Mouse (Mus musculus) adrenal gland, adult 18-20 months (tissue): ENCODE results near the gene Ubac2. TPM values are rescaled to one million over a fixed set of nuclear protein-coding genes. Genes with fewer than 3 reads are reported as not detected.

ENCODE experiments used
- DNase-seq, 2 experiments: peaks; one replicate each; pipeline ENCODE4 v3.0.0; 2021 to 2022; ENCODE audit warnings: low spot score in 2 of 2
- total RNA-seq, 2 experiments: library from RNA; stranded (reverse); gene quantifications; 1 replicate in 1 of 2; 2 replicates in 1 of 2; pipeline ENCODE4 v1.2.3; 2021

The Ubac2 gene
- total RNA-seq, 2 experiments from 2014 or later, result 32.8 to 35.1 TPM

DNA sequence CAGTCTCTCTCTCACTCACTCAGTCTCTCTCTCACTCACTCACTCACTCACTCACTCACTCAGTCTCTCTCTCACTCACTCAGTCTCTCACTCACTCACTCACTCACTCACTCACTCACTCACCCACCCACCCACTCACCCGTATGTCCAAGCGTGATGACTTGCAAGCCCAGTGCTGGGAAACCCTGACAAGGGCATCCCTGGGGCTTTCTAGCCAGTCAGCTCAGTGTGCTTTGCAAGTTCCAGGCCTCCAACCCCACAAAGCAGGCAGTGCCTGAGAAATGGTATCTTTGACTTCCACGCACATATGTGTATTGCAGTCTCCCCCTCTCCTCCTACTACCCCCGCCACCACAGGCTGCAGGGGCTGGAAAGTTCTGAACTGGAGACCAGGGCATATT lies 43.6 kb downstream of the Ubac2 start:
- DNase-seq, result peak in 1 of 2 experiments; percentile 14

DNA sequence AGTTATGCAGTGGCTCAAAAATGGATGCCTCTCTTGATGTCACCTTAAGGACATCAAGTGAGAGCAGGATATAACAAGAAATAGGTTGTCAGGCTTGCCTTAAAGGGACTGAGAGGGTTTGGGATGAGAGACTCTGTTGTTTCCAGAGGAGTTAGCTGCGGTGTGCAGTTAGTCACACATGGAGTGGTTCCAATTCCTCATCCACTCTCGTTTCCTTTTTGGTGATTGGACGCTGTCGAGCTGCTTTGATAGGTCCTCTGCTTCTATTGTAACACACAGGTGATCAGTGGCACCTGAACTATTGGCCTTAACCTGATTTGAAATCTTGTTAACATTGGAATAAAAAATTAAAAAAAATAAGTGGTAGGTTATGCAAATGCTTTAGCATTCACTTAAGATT lies 44.3 kb downstream of the Ubac2 start:
- DNase-seq, result peak in 1 of 2 experiments; percentile 2

DNA sequence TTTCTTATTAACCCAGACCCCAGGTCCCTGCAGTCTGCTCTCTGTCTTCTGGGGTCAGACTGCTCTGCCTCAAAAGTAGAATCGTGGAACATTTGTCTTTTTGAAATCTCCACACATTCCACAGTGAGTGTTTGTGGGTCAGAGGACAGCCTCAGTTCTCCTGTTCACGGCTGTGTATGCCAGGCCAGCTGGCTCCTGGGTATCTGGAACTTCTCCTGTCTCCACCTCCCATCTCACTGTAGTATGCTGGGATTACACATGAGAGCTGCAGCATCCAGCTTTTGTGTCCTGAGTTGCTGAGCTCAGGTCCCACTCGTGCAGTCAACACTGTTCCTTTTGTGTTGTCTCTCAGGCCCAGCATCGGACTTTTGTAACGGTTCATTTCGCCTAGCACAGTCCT lies 46.5 kb downstream of the Ubac2 start:
- peak in 1 of 2 experiments; percentile 7 for DNase-seq

DNA sequence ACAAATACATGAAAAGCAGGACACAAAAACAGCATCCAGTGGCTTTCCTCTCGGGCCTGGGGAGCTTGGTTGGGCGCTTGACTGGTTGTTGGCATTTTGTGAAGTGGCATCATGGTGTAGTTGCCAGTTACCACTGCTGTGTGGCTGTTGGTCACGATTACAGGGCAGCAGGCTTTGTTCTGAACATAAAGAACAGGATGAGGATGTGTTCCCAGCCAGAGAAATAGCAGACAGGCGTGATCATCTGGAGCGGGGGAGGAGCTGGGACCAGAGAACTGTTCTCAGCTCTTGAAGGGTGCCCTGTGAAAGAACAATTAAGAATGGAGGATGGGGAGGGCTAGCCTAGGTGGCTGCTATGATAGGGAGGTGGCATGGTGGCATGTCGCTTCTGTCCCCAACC lies 48.5 kb downstream of the Ubac2 start:
- no peak for DNase-seq

DNA sequence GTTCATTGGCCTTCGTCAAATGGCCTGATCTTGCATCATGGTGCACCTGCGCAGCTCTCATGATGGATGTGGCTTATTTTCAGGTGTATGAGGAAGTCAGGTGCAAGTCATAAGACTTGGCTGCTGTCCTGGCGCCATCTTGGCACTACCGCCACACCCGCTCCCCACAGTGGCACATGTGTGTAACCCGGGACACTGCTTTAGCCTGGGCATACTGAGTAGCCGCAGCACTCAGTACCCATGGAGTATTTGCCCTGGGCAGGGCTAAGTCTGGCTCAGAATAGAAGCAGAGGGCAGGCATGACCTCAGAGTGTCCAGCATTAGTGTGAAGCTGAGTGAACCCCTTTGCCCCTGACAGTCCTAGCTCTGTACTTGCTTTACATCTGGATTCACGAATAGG lies 49.0 kb downstream of the Ubac2 start:
- peak in 1 of 2 experiments; percentile 16 for DNase-seq

DNA sequence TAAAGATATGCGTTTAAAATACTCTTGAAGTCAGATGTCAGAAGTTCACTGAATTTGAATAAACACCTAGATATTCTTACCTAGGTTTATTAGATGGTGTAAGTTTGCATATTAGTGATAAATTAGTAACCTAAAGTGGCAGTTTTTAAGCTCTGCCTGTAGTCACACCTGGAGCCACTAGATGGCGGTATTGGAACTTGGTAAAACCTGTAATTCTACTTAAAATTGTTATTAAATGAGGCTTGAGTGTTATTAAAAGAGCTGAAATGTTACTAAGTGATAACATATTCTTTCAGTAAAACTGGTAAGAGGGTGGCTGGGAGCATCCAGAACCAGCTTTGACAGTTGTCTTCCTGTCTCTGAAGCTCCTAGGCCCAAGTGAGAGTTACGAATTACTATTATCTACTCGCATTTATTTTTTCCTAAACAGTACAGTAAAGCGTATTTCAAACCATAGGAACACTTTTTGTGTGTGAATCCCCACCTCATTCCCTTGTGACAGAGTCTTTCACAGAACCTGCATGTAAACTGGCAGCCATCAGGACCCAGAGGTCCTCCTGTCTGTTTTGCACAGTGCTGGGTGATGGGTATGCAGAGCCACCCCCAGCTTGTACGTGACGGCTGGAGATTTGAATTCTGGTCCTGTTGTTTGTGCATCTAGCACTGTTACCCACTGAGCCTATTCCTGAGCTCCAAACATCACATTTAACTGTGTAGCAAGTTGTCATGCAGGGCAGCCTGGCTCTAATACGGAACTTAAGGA lies 50.1 kb downstream of the Ubac2 start:
- DNase-seq, result peak; percentile 33 to 41

DNA sequence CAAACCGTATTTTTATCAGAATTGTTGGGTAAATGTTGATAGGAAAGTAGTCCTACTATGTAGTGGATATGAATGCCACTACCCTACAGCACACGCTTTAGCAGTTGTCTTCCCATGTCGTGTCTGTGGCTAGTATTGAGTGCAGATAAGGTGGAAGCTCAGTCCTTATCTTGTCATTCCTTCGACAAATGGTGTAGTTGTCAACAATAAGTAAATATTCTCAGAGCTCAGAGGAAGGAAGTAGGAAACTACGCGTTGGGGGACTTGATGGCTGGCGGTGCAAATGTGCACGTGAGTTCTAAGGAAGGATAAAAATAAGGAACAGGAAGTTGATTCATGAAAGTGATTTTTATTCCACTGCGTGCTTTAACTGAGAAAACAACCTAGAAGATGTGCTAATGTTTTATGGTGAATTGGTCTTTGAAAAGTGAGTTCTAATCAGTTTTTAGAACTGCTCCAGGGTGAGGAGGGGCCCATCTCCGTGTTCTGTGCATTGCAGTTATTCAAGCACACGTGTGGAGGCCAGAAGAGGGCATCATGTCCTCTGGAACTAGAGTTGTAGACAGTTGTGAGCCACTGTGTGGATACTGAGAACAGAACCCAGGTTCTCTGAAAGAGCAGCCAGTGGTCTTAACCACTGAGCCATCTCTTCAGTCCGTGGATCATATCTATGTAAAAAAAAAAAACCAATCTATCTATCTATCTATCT lies 51.0 kb downstream of the Ubac2 start:
- peak in 1 of 2 experiments; percentile 3 for DNase-seq

DNA sequence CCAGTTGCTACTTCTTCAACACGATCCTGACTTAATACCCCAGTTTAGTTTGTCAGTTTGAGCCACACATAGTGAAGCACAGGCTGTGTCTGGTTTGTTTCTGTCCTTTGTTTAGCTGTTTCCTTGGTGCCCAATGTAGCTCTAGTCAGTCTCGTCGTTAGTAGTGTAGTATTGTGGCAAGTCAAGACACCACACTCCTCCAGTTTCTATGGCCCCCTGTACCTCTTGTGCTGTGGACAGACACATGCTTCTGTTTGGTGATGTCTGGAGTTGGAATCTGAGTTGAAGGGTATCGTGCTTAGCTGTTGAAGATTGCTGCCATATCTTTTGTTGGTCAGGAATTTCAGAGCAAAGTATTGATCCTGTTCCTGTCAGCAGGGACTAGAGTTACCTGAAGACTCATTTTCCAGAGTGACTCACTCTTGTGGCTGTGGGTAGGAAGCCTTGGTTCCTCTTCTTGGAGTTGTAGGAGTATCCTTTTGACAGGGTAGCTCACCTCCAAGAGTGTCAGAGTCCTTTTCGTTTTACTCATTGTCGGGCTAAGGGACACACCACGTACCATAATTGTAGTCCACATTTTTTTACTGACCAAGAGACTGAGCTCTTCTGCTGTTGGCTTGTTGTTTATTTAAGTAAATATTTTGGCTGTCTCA lies 52.4 kb downstream of the Ubac2 start:
- peak in 1 of 2 experiments; percentile 9 for DNase-seq

DNA sequence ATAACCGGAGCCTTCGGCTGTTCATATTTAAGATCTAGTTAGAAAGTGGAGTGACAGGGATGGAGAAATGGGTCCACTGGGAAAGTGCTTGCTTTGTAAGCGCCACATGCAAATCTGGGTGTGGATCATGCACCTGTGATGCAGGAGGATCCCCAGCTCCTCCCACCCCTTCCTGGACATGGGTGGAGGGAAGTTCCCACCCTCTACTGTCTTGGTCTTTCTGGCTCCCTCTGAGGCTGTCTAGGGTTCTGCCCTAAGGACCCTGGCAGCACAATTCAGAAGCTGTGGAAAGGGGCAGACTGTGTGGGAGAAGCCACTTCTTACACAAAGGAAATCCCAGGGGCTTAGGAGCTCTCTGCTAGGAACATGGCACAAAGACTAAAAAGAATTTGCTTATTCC lies 53.2 kb downstream of the Ubac2 start:
- DNase-seq, result peak in 1 of 2 experiments; percentile 15

DNA sequence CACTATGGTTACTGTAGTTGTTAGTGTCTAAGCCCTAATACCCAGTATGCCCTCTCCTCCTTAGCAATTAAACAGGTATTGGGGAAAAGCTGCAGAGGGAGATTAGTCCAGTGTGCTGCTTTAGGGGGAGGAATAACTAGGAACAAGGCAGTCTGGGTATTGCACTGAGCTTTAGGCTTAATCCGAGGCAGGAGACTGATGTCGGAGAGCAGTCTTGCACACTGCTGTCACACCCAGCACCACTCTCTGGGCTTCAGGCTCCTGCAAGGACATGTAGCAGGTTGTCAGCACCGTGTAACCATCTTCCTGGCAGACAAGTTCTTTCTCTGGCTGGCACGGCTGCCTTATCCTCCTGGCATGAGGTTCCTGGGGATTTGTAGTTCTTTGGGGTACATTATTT lies 53.8 kb downstream of the Ubac2 start:
- peak in 1 of 2 experiments; percentile 12 for DNase-seq

DNA sequence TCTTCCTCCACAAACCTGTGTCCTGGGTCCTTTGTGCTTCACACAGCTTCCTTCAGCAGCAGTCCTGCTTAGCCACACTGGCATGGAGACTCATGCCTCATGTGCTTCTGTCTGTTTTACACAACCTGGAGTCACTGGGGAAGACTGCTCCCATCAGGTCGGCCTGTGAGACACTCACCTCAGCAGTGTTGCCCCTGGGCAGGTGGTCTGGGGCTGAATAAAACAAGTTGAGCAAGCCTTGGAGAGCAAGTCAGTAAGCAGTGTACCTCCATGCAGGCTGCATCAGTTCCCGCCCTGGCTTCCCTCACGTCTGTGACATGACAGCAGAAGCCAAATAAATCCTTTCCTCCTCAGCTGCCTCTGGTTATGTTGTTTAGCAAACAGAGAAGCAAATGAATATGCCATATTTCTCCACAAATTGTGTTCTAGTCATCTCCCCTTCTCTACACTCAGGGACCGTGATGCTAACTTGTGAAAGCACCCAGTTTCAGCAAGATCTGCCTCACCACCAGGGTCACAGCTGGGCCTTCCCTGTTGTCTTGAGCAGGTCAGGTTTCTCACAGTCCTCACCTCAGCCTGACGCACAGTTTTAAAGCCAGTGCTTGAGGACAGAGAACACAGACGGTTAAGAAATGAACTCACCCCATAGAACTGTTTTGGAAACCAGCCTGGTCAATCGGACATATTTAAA lies 55.6 kb downstream of the Ubac2 start:
- peak in 1 of 2 experiments; percentile 13 for DNase-seq

DNA sequence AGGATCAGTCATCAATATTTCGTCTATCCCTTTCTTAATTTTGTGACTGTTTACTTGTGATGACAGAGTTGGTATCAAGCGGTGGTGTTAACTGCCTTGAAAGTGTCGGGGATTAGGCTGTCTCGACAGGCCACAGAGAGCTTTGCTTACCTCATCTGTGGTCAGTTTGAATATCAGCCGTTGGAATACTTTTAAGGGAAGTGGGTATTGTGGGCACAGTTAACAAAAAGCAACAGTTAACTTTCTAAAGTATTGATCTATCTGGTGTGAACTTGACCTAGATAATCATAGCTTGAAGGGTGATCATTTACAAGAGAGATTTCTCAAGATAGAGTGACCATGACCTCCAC lies 56.2 kb downstream of the Ubac2 start:
- no peak for DNase-seq

DNA sequence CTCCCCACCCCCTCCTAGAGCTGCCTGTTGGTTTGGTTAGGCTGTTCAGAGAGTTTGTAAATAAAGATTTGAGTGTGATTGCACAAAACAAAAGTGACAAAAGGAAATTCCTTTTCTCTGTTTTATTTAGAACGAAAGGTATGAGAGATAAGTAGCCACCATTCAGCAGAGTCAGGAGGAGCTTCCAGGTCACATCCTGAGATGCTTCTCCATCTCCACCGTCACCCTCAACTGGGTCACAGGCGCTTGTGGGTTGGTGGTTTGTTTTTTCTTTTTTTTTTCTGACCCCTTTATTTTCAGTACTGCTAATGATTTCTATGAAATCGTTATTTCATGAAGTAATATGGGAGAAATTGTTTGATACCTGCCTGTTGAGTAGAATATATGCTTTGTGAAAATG lies 57.9 kb downstream of the Ubac2 start:
- DNase-seq, result no peak

DNA sequence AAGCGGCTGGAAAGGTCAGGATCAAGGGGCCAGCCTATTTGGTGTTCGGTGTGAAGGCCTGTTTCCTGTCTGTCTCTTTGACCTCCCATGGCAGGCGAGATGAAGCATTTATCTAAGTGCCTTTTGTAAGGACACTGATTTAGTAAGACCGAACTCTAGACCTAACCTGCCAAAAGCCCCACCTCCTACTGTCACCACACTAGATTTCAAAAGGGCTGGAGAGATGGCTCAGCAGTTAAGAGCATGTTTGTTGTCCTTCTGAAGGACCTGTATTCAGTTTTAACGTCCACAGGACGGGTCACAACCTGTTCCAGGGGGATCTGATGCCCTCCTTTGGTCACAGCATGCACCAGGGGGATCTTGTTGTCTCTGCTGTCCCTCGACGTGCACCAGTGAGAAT lies 58.4 kb downstream of the Ubac2 start:
- DNase-seq, result peak in 1 of 2 experiments; percentile 6

DNA sequence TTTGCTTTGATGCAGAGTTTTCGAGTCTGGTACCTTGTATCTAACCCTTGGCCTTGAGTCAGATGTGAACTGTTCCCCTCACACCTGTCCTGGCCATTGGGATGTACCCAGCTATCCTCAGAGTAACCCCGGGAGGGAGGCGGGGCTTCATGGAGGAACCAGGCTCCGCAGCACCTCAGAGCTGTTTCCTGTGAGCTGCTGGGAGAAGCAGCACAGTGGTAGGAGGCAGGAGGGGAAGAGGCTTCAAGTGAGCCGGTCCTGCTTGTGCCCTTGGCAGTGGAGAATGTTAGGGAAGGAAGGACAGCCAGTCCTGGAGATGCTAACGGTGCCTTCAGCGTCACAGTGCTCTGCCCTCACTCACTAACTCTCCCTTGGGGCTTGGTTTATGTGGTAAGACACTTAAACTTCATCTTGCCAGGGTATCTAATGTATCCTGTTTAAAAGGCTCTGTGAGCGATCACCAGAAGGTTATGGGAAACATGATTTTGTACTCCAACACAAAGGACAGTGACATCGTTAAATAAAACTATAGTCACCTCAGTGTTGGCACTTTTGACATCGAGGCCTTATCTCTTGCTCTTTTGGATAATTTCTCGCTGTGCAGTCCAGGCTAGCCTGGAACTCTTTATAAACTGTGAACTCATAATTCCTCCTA lies 59.3 kb downstream of the Ubac2 start:
- peak in 1 of 2 experiments; percentile 18 for DNase-seq

DNA sequence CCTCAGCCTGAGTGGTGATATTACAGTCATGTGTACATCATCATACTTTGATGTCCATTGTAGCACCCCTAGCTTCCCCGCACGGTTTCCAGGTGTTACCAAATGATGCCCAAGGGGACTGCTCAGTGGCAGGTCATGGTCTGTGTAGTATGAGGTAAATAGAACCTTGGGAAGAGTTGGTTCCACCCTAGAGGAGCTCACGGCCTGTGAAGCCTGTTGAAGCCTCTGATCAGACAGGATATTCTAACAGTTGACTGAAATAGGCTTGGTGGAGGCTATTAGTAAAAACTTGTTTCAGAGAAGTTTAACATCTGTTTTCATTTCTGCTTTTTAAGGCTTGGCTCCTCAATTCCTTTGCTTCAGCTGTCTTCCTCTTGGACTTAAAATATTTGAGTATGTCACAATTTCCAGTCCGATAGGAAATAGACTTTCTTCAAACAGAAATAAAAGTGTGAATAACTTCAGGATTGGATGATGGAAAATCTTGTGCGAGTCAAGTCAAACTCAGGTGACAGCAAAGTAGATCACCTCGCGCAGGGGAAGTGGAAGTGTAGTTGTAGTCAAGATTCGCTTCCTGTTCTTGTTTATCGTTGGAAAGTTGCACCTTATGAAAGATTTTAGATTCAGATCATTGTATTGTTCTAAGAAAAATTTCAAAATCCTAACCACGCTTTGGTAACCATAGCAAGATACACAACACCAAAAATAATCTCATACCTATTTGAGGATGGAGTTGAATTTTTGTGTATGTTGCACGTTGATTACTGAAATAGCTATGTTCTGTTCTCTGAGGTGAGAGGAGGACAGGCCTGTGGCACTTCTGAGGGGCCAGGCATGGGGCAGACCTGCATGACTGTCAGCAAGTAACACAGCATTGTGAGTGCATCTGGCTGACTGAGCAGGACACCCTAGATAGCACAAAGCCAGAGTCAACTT lies 60.1 kb downstream of the Ubac2 start:
- peak in 1 of 2 experiments; percentile 8 for DNase-seq

DNA sequence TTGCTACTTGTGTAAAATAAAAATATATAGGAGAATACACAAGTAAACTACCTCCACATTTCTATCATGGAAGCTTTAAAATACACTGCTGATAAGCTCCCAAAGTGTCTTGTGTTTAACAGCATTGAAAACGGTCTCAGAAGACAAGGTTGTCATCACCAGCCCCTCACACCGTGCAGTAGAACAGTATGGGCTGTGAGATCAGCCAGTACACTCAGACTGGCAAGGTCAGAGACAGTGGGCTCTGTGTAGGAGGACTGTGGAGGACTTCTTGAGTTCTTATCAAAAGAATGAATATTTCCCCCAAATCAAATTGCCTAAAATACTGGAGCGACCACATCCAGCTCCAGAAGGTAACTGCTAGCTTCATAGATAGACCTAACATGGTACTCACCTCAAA lies 61.2 kb downstream of the Ubac2 start:
- peak in 1 of 2 experiments; percentile 8 for DNase-seq

DNA sequence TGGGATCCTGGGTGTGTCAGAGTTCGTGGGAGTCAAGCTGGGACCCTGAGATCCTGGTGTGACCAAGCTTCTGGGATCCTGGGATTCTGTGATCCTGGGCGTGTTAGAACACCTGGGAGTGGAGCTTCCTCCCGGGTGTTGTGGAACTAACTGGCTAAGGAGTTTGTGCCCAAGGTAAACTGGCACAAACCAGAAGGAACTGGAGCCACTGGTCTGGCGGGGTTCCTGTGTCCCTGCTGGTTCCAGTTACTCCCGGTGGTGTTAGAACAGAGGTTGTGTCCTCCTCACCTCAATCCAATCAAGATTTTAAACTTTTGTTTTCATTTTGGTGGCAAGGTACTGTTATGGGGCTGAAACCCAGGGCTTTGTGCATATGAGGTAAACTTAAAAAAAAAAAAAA lies 67.7 kb downstream of the Ubac2 start:
- DNase-seq, result no peak

DNA sequence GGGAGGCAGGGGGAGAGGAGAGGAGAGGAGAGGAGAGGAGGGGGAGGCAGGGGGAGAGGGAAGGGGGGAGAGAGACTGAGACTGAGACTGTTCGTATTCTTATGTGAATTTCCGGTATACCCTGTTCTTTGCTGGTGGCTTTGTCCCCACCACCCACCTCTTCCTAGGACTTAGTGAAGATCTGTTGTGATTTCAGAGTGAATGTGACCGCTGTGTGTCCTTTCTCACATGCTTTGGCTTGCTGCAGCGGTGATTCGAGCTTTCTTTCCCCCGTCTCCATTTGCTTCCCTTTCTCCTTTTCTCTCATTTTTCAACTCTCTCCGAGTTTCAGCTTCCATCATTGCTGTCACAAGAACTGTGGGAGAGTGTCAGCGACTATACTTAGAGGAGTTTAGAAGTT lies 68.3 kb downstream of the Ubac2 start:
- DNase-seq, result no peak
